Mouse (Mus musculus): ENCODE data around the gene Liph. TPM values are rescaled to one million over a fixed set of nuclear protein-coding genes. Genes with fewer than 3 reads are reported as not detected.

The Liph gene
- polyA plus RNA-seq, 1 experiment from 2014 or later: 0.49 TPM

Other genes starting within 250 kb of the Liph start
- gene Ehhadh, start 207.9 kb downstream of the Liph start, polyA plus RNA-seq (2016; fragmentation: Nextera tagmentation; extraction: Ambion mirVana): 1.6 and 2.1 TPM in 2 replicates
- gene Map3k13, start 201.3 kb downstream of the Liph start, polyA plus RNA-seq (2016; fragmentation: Nextera tagmentation; extraction: Ambion mirVana): 7.8 and 9.3 TPM in 2 replicates
- 34.5 and 36.7 TPM in 2 replicates for gene Tmem41a, start 48.1 kb downstream of the Liph start, polyA plus RNA-seq (2016; fragmentation: Nextera tagmentation; extraction: Ambion mirVana)
- gene Senp2, start 13.8 kb upstream of the Liph start, polyA plus RNA-seq (2016; fragmentation: Nextera tagmentation; extraction: Ambion mirVana): 61.7 and 64.5 TPM in 2 replicates
- gene Igf2bp2, start 167.6 kb upstream of the Liph start, polyA plus RNA-seq (2016; fragmentation: Nextera tagmentation; extraction: Ambion mirVana): 89.9 and 93.6 TPM in 2 replicates